Mouse (Mus musculus) thymus, postnatal 10 days (tissue): ENCODE data around the gene Tshb.

Experiments used
- DNase-seq, 2 experiments: peaks; one replicate each; pipeline ENCODE4 v3.0.0; 2021; ENCODE audit warnings: low spot score in 2 of 2

Tshb gene

GRCm38 (mm10) chr3:102782618-102783017 is at the start of gene Tshb:
Gene Tshb (minus strand): TSS chr3:102782718.
- DNase-seq = no peak

- peak; percentile 69 to 87 for DNase-seq
Observed at GRCm38 (mm10) chr3:102803937-102804336, 21.4 kb upstream of the Tshb start.

GRCm38 (mm10) chr3:102787369-102787768 is 4.9 kb upstream of the Tshb start:
- DNase-seq = peak in 1 of 2 experiments; percentile 7

GRCm38 (mm10) chr3:102773018-102773417 is 9.5 kb downstream of the Tshb start:
- DNase-seq = no peak

- no peak for DNase-seq
Observed at GRCm38 (mm10) chr3:102764850-102765249, 17.7 kb downstream of the Tshb start.

- no peak for DNase-seq
Observed at GRCm38 (mm10) chr3:102763713-102764400, 18.7 kb downstream of the Tshb start.

GRCm38 (mm10) chr3:102762388-102762787 is 20.1 kb downstream of the Tshb start:
- no peak for DNase-seq

GRCm38 (mm10) chr3:102760236-102760635 is 22.3 kb downstream of the Tshb start:
- no peak for DNase-seq

GRCm38 (mm10) chr3:102757019-102757418 is 25.5 kb downstream of the Tshb start:
- no peak for DNase-seq

- DNase-seq = peak; percentile 72 to 81
Observed at GRCm38 (mm10) chr3:102755801-102756200, 26.7 kb downstream of the Tshb start.

- no peak for DNase-seq
Observed at GRCm38 (mm10) chr3:102752457-102752856, 30.1 kb downstream of the Tshb start.

- DNase-seq = no peak
Observed at GRCm38 (mm10) chr3:102752053-102752452, 30.5 kb downstream of the Tshb start.

GRCm38 (mm10) chr3:102751536-102751935 is 31.0 kb downstream of the Tshb start:
- no peak for DNase-seq

- DNase-seq = no peak
Observed at GRCm38 (mm10) chr3:102751136-102751535, 31.4 kb downstream of the Tshb start.

- no peak for DNase-seq
Observed at GRCm38 (mm10) chr3:102748686-102749085, 33.8 kb downstream of the Tshb start.

GRCm38 (mm10) chr3:102748038-102748437 is 34.5 kb downstream of the Tshb start:
- no peak for DNase-seq

GRCm38 (mm10) chr3:102746174-102746573 is 36.3 kb downstream of the Tshb start:
- DNase-seq = no peak

- no peak for DNase-seq
Observed at GRCm38 (mm10) chr3:102744657-102745056, 37.9 kb downstream of the Tshb start.

- DNase-seq = no peak
Observed at GRCm38 (mm10) chr3:102743781-102744471, 38.6 kb downstream of the Tshb start.

- DNase-seq = no peak
Observed at GRCm38 (mm10) chr3:102743202-102743601, 39.3 kb downstream of the Tshb start.

- DNase-seq = no peak
Observed at GRCm38 (mm10) chr3:102742725-102743124, 39.8 kb downstream of the Tshb start.

- DNase-seq = no peak
Observed at GRCm38 (mm10) chr3:102738926-102739325, 43.6 kb downstream of the Tshb start.

GRCm38 (mm10) chr3:102738161-102738901 is 44.2 kb downstream of the Tshb start:
- DNase-seq = no peak
